Mouse (Mus musculus): ENCODE measurements around the gene Gkn3.

GRCm38 (mm10) chr6:87386203-87386602 is 2.5 kb downstream of the Gkn3 start:
- peak; percentile 52; the same call in 1 of the 2 replicates for TF ChIP-seq CTCF (IDR thresholded peaks at IDR 0.05; ENCODE audit: extremely low read depth, insufficient read depth, insufficient read length, insufficient replicate concordance)
- TF ChIP-seq POLR2A (IDR thresholded peaks at IDR 0.05; ENCODE audit: low read depth, low read length) = no peak

All from spleen, adult 2 months (tissue).